Mouse (Mus musculus): ENCODE results near the gene Tor1aip1.

DNA sequence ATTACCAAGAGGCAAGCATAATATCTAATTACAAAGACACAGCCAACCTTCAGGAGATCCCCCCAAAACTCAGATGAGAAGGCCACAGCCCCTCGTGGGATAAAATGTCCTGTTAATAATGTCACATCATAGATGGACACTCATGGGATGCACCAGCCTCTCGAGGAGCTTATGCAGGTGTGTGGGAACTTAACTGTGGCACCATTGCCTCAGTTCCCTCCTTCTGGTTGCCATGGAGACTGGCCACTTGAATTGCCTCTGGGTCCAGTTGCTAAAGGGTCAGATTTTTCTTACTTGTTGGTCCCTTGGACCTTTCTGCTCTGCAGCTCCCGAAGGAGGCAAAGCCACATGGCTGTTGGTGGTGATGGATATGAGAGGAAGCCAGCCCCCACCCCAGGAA is 41.4 kb upstream of the Tor1aip1 start:
- no peak for TF ChIP-seq GATA1 (IDR thresholded peaks at IDR 0.05; ENCODE audit: low read length)
- no peak for TF ChIP-seq TAL1 (IDR thresholded peaks at IDR 0.05; ENCODE audit: low read length)

Measured in erythroblast, embryonic 14.5 days (primary cell).